Mouse (Mus musculus): ENCODE measurements at regions not wholly inside any gene's neighbourhood (a gene's known extent, or its start where the extent isn't known, plus 50 kb on each side); places are given as distances from the start of the nearest gene placed in this dataset.

DNA sequence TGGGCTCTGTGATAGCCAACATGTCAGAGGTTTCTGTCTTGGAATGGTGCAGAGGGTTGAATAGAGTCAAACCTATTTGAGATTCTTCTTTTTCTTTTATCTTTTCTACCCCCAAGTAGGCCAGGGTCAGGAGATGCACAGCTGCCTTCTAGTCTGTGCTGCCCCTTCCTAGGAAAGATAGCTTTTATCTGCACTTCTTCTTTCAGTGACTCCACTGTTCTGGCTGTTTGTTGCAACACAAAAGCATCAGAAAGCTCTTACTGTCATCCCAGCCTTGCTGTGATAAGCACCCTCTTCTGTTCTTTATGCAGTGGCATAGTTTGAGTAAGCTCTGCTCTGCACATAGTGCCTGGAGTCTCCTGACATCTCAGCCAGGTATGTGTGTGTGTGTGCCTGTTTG is 156.7 kb upstream of the Rgs1 start:
- Histone ChIP-seq H3K27me3 (ENCODE audit: control insufficient read depth, insufficient read depth, low read length) (no peaks in the 10 kb centered on the region), H3K4me1 (ENCODE audit: control insufficient read depth, insufficient read depth, insufficient read length, low read length) (no peaks in the 10 kb centered on the region), H3K27ac (ENCODE audit: insufficient read depth, low read depth, low read length) (no peak overlapping the region), H3K36me3 (ENCODE audit: control insufficient read depth, insufficient read depth, low read length) (no peaks in the 10 kb centered on the region), H3K4me3 (ENCODE audit: low read depth, low read length) (no peak overlapping the region)
- no peak for TF ChIP-seq POLR2A (IDR thresholded peaks at IDR 0.05; ENCODE audit: low read depth, low read length)
- no peak for TF ChIP-seq CTCF (IDR thresholded peaks at IDR 0.05; ENCODE audit: extremely low read depth, insufficient read length, insufficient replicate concordance, low read depth, low read length)

DNA sequence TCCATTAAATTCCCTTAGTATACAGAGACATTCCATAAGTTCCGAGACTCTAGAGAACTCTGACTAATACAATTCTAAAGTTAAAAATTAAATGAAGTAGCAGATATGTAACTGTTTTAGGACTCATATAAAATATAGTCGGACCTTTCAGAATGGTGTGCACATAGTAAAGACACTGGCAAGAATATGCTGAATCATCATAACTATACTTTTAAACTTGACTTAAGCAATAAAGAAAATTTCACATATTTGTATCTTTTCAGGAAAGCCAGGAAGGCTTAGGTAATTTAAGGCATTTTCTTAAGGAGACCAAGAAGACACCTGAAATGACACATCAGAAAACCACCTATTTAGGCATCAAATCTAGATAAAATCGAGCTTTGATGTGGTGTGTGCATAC is 156.0 kb upstream of the Rgs1 start:
- TF ChIP-seq CTCF (IDR thresholded peaks at IDR 0.05; ENCODE audit: extremely low read depth, insufficient read length, insufficient replicate concordance, low read depth, low read length), result no peak
- TF ChIP-seq POLR2A (IDR thresholded peaks at IDR 0.05; ENCODE audit: low read depth, low read length), result no peak
- Histone ChIP-seq H3K27ac (ENCODE audit: insufficient read depth, low read depth, low read length) (no peak overlapping the region), H3K27me3 (ENCODE audit: control insufficient read depth, insufficient read depth, low read length) (no peaks in the 10 kb centered on the region), H3K36me3 (ENCODE audit: control insufficient read depth, insufficient read depth, low read length) (no peaks in the 10 kb centered on the region), H3K4me1 (ENCODE audit: control insufficient read depth, insufficient read depth, insufficient read length, low read length) (no peaks in the 10 kb centered on the region), H3K4me3 (ENCODE audit: low read depth, low read length) (no peak overlapping the region)
- WGBS, result 59% methylated on average over 3 of the region's 3 CpGs

- no peaks in the 10 kb centered on the region for H3K27me3 ChIP-seq (ENCODE audit: control insufficient read depth, insufficient read depth, low read length)
- TF ChIP-seq CTCF (IDR thresholded peaks at IDR 0.05; ENCODE audit: extremely low read depth, insufficient read length, insufficient replicate concordance, low read depth, low read length) (no peak), POLR2A (IDR thresholded peaks at IDR 0.05; ENCODE audit: low read depth, low read length) (no peak)
- no peaks in the 10 kb centered on the region for H3K4me1 ChIP-seq (ENCODE audit: control insufficient read depth, insufficient read depth, insufficient read length, low read length)
- H3K4me3 ChIP-seq (ENCODE audit: low read depth, low read length), result no peak overlapping the region
- WGBS, result 38% methylated on average over 3 of the region's 3 CpGs
- no peak overlapping the region for H3K27ac ChIP-seq (ENCODE audit: insufficient read depth, low read depth, low read length)
- H3K36me3 ChIP-seq (ENCODE audit: control insufficient read depth, insufficient read depth, low read length), result no peaks in the 10 kb centered on the region
These were observed 131.1 kb upstream of the Rgs1 start for GRCm38 (mm10) chr1:144379991-144380594.

DNA sequence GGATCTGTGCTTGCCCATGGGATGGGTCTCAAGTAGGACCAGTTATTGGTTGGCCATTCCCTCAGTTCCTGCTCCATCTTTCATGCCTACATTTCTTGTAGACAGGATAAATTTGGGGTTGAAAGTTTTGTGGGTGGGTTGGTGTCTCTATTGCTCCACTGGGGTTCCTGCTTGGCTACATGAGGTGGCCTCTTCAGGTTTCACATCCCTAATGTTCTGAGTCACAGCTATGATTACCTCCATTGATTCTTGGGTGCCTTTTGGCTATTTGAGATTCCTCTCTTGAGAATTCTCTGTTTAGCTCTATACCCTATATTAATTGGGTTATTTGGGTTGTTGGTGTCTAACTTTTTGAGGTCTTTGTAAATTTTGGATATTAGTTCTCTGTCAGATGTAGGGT is 125.1 kb upstream of the Rgs1 start:
- Histone ChIP-seq H3K27me3 (ENCODE audit: control insufficient read depth, insufficient read depth, low read length) (no peaks in the 10 kb centered on the region), H3K27ac (ENCODE audit: insufficient read depth, low read depth, low read length) (no peak overlapping the region), H3K4me3 (ENCODE audit: low read depth, low read length) (no peak overlapping the region), H3K4me1 (ENCODE audit: control insufficient read depth, insufficient read depth, insufficient read length, low read length) (no peaks in the 10 kb centered on the region), H3K36me3 (ENCODE audit: control insufficient read depth, insufficient read depth, low read length) (no peaks in the 10 kb centered on the region)
- TF ChIP-seq POLR2A (IDR thresholded peaks at IDR 0.05; ENCODE audit: low read depth, low read length) (no peak), CTCF (IDR thresholded peaks at IDR 0.05; ENCODE audit: extremely low read depth, insufficient read length, insufficient replicate concordance, low read depth, low read length) (no peak)

DNA sequence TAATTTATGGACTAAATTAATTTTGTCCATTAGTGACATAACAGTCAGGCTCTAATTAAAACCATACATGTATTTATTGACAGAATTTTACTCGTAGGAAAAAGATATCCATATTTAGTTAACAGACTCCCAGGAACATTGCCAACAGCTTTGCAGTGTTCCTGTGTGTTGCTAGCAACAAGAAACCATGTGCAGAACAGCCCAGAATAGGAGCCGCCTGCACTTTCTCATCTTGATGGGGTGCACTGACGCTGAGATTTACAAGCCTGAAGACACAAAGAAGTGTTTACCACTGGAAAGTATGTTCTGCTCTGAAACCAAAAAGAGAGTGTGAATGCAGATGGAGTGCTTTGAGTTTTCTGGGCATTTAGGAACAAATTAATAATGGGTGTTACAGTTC is 118.5 kb upstream of the Rgs1 start:
- H3K27ac ChIP-seq (ENCODE audit: insufficient read depth, low read depth, low read length), result no peak overlapping the region
- H3K4me3 ChIP-seq (ENCODE audit: low read depth, low read length), result no peak overlapping the region
- no peaks in the 10 kb centered on the region for H3K4me1 ChIP-seq (ENCODE audit: control insufficient read depth, insufficient read depth, insufficient read length, low read length)
- H3K36me3 ChIP-seq (ENCODE audit: control insufficient read depth, insufficient read depth, low read length), result no peaks in the 10 kb centered on the region
- H3K27me3 ChIP-seq (ENCODE audit: control insufficient read depth, insufficient read depth, low read length), result no peaks in the 10 kb centered on the region
- 63% methylated on average over 3 of the region's 3 CpGs for WGBS
- TF ChIP-seq CTCF (IDR thresholded peaks at IDR 0.05; ENCODE audit: extremely low read depth, insufficient read length, insufficient replicate concordance, low read depth, low read length), result no peak
- TF ChIP-seq POLR2A (IDR thresholded peaks at IDR 0.05; ENCODE audit: low read depth, low read length), result no peak

DNA sequence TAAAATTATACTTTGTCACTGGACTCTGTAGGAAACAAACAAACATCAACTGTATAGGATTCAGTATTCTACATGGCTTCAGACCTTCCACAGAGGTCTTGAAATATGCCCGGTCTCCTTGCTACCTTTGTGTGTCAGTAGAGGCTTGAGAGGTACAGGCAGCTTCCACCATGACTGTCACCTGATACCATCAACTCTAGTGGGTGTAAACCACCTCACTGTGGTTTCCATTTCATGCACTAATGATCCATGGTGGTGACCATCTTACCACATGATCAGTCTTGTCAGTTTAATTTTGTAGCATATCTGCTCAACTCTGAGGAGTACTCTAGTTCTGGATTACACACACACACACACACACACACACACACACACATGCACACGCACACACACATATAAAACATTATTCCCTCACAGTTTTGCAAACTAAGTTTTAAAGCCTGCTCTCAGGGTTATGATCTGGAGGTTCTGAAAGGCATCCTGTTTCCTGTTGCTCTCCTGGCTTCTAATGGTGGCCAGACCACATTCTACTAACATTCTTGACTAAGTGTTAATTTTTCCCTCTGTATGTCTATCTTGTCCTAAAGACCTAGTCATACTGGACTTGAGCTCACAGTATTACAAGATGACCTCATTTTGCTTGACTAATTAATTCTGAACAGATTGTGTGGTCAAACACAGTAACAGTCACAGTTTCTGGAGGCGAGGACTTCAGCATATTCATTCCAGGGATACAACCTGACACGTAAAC is 106.7 kb upstream of the Rgs1 start:
- Histone ChIP-seq H3K4me3 (ENCODE audit: low read depth, low read length) (no peak overlapping the region), H3K27ac (ENCODE audit: insufficient read depth, low read depth, low read length) (no peak overlapping the region), H3K4me1 (ENCODE audit: control insufficient read depth, insufficient read depth, insufficient read length, low read length) (no peaks in the 10 kb centered on the region), H3K27me3 (ENCODE audit: control insufficient read depth, insufficient read depth, low read length) (no peaks in the 10 kb centered on the region), H3K36me3 (ENCODE audit: control insufficient read depth, insufficient read depth, low read length) (no peaks in the 10 kb centered on the region)
- TF ChIP-seq CTCF (IDR thresholded peaks at IDR 0.05; ENCODE audit: extremely low read depth, insufficient read length, insufficient replicate concordance, low read depth, low read length), result no peak
- no peak for TF ChIP-seq POLR2A (IDR thresholded peaks at IDR 0.05; ENCODE audit: low read depth, low read length)
- WGBS, result 82% methylated on average over 4 of the region's 4 CpGs

DNA sequence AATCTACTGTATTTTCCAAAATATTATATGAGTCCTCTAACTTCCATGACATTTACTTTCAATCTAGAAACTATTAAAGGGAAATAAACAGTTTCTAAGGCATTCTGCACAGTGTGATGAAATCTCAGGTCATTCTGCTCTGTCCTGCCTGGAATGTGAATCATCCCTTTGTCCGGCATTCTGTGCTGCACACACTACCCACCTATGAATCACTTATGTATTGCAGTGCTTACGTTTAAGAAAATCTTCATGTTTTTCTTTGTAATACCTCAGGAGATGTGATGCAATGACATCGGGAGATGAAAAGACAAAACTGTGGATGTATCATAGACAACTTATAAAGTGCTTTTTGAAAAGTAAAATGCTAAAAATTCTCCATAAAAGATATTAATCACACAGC is 106.0 kb upstream of the Rgs1 start:
- Histone ChIP-seq H3K27ac (ENCODE audit: insufficient read depth, low read depth, low read length) (no peak overlapping the region), H3K4me1 (ENCODE audit: control insufficient read depth, insufficient read depth, insufficient read length, low read length) (no peaks in the 10 kb centered on the region), H3K4me3 (ENCODE audit: low read depth, low read length) (no peak overlapping the region), H3K36me3 (ENCODE audit: control insufficient read depth, insufficient read depth, low read length) (no peaks in the 10 kb centered on the region), H3K27me3 (ENCODE audit: control insufficient read depth, insufficient read depth, low read length) (no peaks in the 10 kb centered on the region)
- no peak for TF ChIP-seq CTCF (IDR thresholded peaks at IDR 0.05; ENCODE audit: extremely low read depth, insufficient read length, insufficient replicate concordance, low read depth, low read length)
- TF ChIP-seq POLR2A (IDR thresholded peaks at IDR 0.05; ENCODE audit: low read depth, low read length), result no peak
- 79% methylated on average over 3 of the region's 3 CpGs for WGBS
